Mouse (Mus musculus) limb, embryonic 14.5 days (tissue): Measurements from ENCODE around the gene Slc44a3. TPM values are rescaled to one million over a fixed set of nuclear protein-coding genes. Genes with fewer than 3 reads are reported as not detected.
"Not testable (repeated sequence)": the region's sequence is repeated elsewhere in the genome, so short reads cannot be mapped to it uniquely, and the experiment has no call there.

Experiments used
- ATAC-seq: fragments of 200-750 bp; cut with Nextera tagmentation; 2 replicates; pipeline ENCODE4 v1.8.0; 2017; ENCODE audit warnings: low read depth, moderate number of reproducible peaks, moderate TSS enrichment; ENCODE audit not compliant: low FRiP score
- DNase-seq: peaks from one replicate; pipeline ENCODE4 v3.0.0-alpha.2; 2015; ENCODE audit warnings: low spot score
- H3K27ac ChIP-seq: fragments of 300-500 bp; sonication (generic); replicated peaks from 2 replicates; pipeline ENCODE4 v1.5.1; 2014; ENCODE audit warnings: low read depth, mild to moderate bottlenecking, low read length, moderate library complexity, mixed read lengths
- H3K27me3 ChIP-seq: fragments of 300-500 bp; sonication (generic); 2 replicates; pipeline ENCODE4 v1.6.1; 2014; ENCODE audit warnings: low read length, mixed read lengths; ENCODE audit not compliant: control insufficient read depth, insufficient read depth
- H3K36me3 ChIP-seq: fragments of 300-500 bp; sonication (generic); 2 replicates; pipeline ENCODE4 v1.6.1; 2014; ENCODE audit warnings: mild to moderate bottlenecking, low read length, moderate library complexity, mixed read lengths; ENCODE audit not compliant: control insufficient read depth, insufficient read depth
- H3K4me1 ChIP-seq: fragments of 300-500 bp; sonication (generic); 2 replicates; pipeline ENCODE4 v1.6.1; 2014; ENCODE audit warnings: antibody characterized with exemption, low read length, mixed read lengths; ENCODE audit not compliant: control insufficient read depth, insufficient read depth
- H3K4me2 ChIP-seq: fragments of 300-500 bp; sonication (generic); replicated peaks from 2 replicates; pipeline ENCODE4 v1.6.1; 2014; ENCODE audit warnings: low read depth, mild to moderate bottlenecking, low read length, moderate library complexity; ENCODE audit not compliant: severe bottlenecking
- H3K4me3 ChIP-seq: fragments of 300-500 bp; sonication (generic); replicated peaks from 2 replicates; pipeline ENCODE4 v1.5.1; 2014; ENCODE audit warnings: low read length
- H3K9ac ChIP-seq: fragments of 300-500 bp; sonication (generic); 2 replicates; pipeline ENCODE4 v1.6.1; 2014; ENCODE audit warnings: mild to moderate bottlenecking, low read depth, low read length, moderate library complexity; ENCODE audit not compliant: severe bottlenecking
- H3K9me3 ChIP-seq: fragments of 300-500 bp; sonication (generic); 2 replicates; pipeline ENCODE4 v1.6.1; 2016; ENCODE audit warnings: low read length; ENCODE audit not compliant: control insufficient read depth
- POLR2A ChIP-seq: fragments of 200-500 bp; IDR thresholded peaks from 2 replicates; pipeline ENCODE4 v1.8.0; 2012; ENCODE audit warnings: inconsistent platforms, mild to moderate bottlenecking, moderate library complexity, borderline replicate concordance; ENCODE audit not compliant: insufficient read depth, insufficient read length; ENCODE audit errors: extremely low read depth
- WGBS: fragments of 180-500 bp; shearing (Covaris S2); extraction: QIAGEN DNeasy Blood & Tissue Kit; methylation state at CpG from one replicate; pipeline ENCODE4 v1.1.7; 2014; 5-methylcytosine and 5-hydroxymethylcytosine counted together
- polyA plus RNA-seq, 2 experiments: library from polyadenylated mRNA; depleted of rRNA in 1 of 2; stranded (reverse) in 1 of 2; unstranded in 1 of 2; fragments of >200 nt; fragmentation: Nextera tagmentation in 1 of 2; extraction: Ambion mirVana in 1 of 2; gene quantifications; 2 replicates each; pipeline versions ENCODE4 v1.2.1 to v1.2.3; 2012 to 2014

Gene Slc44a3
- polyA plus RNA-seq, 2 experiments, result 0.91 to 1.7 TPM

DNA sequence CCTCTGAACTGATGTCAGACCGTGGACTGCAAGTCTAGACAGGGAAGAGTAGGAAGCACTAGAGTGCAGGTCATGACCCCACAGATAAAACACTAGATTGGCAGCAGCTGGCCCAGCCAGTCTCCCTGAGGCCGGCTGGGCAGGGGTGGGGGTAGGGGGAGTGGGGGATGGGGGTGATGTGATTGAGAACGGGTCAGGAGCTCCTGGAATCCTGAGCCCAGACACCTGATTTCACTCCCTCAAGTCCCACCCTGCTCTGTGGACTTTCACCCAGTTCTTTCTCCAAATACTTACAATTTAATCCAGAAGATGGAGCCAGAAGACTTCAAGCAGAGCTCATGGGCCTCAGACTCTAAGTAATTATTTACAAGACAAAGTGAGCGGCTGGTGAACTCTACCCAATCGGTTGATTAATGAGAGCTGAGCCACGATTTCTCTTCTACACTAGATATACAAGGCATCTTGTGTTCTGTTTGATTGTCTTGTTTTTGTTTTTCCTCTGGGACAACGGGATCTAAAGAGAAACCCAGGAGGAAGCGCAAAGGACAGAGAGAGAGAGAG is 7.7 kb upstream of the Slc44a3 start:
- no peak overlapping the region for H3K27ac ChIP-seq
- DNase-seq (peak; percentile 17), ATAC-seq (peak; percentile 62)
- no peaks in the 10 kb centered on the region for H3K27me3 ChIP-seq
- WGBS, result 10% methylated on average over 8 of the region's 8 CpGs
- no peaks in the 10 kb centered on the region for H3K36me3 ChIP-seq
- no peak for TF ChIP-seq POLR2A
- H3K4me1 ChIP-seq, result no peaks in the 10 kb centered on the region
- H3K4me3 ChIP-seq, result no peak overlapping the region
- H3K4me2 ChIP-seq, result no peak overlapping the region
- H3K9ac ChIP-seq, result no peak overlapping the region
- no peaks in the 10 kb centered on the region for H3K9me3 ChIP-seq

DNA sequence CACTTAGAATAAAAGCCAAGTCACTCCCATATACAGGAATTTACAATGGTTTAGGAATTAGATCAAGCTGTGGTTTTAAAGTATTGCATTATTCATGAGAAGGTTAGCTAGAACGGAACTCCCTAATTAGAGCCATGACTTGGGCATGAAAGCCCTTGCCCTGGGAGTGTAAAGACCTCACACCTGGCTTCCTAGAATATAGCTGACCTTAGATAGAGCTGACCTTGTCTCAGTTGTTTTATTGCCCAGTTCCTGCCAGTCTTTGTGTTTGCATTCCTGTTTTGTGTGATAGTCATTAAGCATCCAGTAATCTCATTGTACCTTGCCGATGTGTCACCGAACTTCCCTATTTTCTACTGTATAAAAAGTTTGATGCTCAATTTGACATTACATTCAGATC is 6.6 kb upstream of the Slc44a3 start:
- not testable (repeated sequence) for DNase-seq, H3K4me3 ChIP-seq, H3K9ac ChIP-seq, H3K9me3 ChIP-seq, H3K27ac ChIP-seq, ATAC-seq, H3K27me3 ChIP-seq, H3K4me2 ChIP-seq, H3K4me1 ChIP-seq, H3K36me3 ChIP-seq
- 61% methylated on average over 3 of the region's 3 CpGs for WGBS

DNA sequence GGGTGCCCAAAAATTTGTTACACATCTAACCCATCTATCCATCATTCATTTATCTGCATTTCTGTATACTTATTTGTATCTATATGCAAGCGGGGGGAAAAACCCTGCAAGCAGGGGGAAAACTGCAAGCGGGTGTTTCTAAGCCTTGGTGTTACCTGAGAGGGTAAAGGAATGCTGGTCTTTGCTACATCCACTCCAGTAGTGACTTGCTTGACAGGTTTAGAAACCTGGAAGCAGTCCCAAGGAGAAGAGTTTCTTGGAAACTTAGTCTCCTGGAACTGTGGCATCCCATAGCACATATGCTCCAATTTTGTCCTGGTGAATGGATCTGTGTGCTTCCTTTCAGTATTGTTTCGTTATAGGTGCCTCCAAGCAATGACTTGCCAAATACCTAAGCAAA is 5.8 kb upstream of the Slc44a3 start:
- H3K9ac ChIP-seq, result no peak overlapping the region
- no peak overlapping the region for H3K27ac ChIP-seq
- WGBS, result 83% methylated on average over 3 of the region's 3 CpGs
- no peak overlapping the region for H3K4me2 ChIP-seq
- TF ChIP-seq POLR2A, result no peak
- no peaks in the 10 kb centered on the region for H3K9me3 ChIP-seq
- H3K4me3 ChIP-seq, result no peak overlapping the region
- ATAC-seq, result no peak
- 0 out of 2 replicates have a peak, but pooled peaks cover 6% of the 10 kb centered on the region for H3K27me3 ChIP-seq
- H3K36me3 ChIP-seq, result no peaks in the 10 kb centered on the region
- H3K4me1 ChIP-seq, result no peaks in the 10 kb centered on the region
- no peak for DNase-seq

- TF ChIP-seq POLR2A, result no peak
- no peaks in the 10 kb centered on the region for H3K36me3 ChIP-seq
- H3K4me3 ChIP-seq, result no peak overlapping the region
- peaks cover 12% of the 10 kb centered on the region for H3K27me3 ChIP-seq
- H3K4me1 ChIP-seq, result peaks cover 7% of the 10 kb centered on the region
- H3K27ac ChIP-seq, result no peak overlapping the region
- DNase-seq, result no peak
- H3K9me3 ChIP-seq, result no peaks in the 10 kb centered on the region
- H3K9ac ChIP-seq, result no peak overlapping the region
- no peak for ATAC-seq
- no peak overlapping the region for H3K4me2 ChIP-seq
- WGBS, result 62% methylated on average over 9 of the region's 9 CpGs
Measured at GRCm38 (mm10) chr3:121536803-121537202, 4.6 kb upstream of the Slc44a3 start.

DNA sequence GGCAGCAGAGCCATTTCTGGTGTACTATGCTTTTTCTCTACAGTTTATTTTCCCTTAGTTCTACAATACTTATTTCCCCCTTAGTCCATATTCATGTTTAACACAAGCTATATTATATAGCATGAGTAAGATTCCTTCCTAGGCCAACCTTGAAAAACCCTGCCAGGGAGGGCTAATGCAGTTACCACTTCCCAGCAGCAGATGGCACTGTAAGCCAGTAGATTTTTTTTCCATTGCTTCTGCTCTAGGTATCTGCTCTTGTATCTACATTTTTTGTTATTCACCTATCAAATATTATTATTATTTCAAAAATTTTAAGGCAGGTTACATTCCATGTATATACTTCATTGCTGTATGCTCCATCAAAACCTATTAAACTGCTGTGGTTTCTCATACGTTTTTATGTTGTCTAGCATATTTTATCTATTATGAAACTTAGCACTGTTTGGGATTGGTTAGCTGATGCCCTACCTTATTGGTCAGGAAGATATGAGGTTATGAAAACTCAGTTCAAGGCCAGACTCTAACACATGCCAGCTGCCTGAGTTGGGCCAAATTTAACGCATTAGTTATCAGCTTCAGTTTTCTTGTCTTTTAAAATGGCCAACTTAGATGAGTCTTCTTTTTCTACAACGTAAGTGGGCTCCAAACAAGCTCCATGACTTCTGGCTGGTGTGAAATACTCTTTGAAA is 3.8 kb upstream of the Slc44a3 start:
- no peak overlapping the region for H3K9ac ChIP-seq
- H3K27ac ChIP-seq, result no peak overlapping the region
- H3K27me3 ChIP-seq, result peaks cover 12% of the 10 kb centered on the region
- H3K36me3 ChIP-seq, result no peaks in the 10 kb centered on the region
- no peak overlapping the region for H3K4me3 ChIP-seq
- no peak overlapping the region for H3K4me2 ChIP-seq
- H3K4me1 ChIP-seq, result peaks cover 10% of the 10 kb centered on the region
- ATAC-seq (no peak), DNase-seq (peak; percentile 70)
- no peak for TF ChIP-seq POLR2A
- WGBS, result 70% methylated on average over 3 of the region's 3 CpGs
- no peaks in the 10 kb centered on the region for H3K9me3 ChIP-seq
